Mouse (Mus musculus): ENCODE measurements around the gene Card9. TPM values are rescaled to one million over a fixed set of nuclear protein-coding genes. Genes with fewer than 3 reads are reported as not detected.

Gene Card9
- polyA plus RNA-seq, 1 experiment from 2014 or later, result 1.1 TPM

DNA sequence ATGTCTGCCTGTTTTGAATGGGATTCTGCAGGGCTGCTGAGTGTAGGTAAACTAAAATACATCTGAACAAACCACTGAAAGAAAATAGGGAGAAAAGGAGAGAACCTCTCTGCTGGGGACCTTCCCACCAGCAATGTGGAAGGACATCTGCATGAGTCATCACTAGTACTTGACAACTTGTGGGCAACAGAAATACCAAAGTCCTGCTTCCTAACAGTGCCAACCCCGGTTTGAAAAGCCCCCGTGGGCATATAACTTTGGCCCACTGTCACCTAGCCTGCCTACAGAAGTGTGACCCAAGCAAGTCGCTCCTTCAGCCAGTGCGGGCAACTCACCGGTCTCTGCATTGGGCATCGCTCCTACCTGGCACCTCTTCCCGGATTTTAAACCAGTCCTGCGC, 11.7 kb upstream of the Card9 start:
- WGBS, result 96% methylated on average over 8 of the region's 8 CpGs
- no peak overlapping the region for H3K4me2 ChIP-seq (ENCODE audit: low read length)
- no peak for ATAC-seq (replicated peaks; ENCODE audit: low FRiP score, low TSS enrichment, low read depth)
- no peaks in the 10 kb centered on the region for H3K4me1 ChIP-seq (replicated peaks; ENCODE audit: control insufficient read depth, insufficient read depth, low read length)
- H3K4me3 ChIP-seq (ENCODE audit: low read depth, low read length), result no peak overlapping the region
- H3K9me3 ChIP-seq (ENCODE audit: control insufficient read depth, low read length), result no peaks in the 10 kb centered on the region
- H3K27me3 ChIP-seq (replicated peaks; ENCODE audit: control insufficient read depth, insufficient read depth, low read length), result no peaks in the 10 kb centered on the region
- no peak for DNase-seq (ENCODE audit: low spot score)
- H3K36me3 ChIP-seq (ENCODE audit: control insufficient read depth, insufficient read depth, low read length), result peaks cover 95% of the 10 kb centered on the region
- H3K27ac ChIP-seq (ENCODE audit: low read depth), result no peak overlapping the region
- no peak overlapping the region for H3K9ac ChIP-seq (ENCODE audit: low read length)

DNA sequence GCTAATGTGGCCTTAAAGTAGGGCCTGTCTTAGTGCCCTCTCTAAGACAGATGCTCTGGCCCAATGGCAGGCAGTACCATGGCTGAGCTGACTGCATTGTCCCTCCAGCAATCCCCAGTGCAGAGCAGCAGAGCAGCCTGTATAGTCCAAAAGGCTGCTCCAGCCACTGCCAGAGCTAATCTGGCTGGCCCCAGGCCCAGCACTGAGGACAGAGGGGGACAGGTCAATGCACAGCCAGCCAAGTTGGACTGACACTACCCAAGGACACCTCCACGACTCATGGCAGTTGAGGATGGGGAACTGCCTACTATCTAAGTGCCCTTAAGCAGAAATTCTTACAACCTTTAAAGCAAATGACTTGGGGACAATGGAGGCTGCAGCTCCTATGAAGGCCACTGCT, 7.9 kb upstream of the Card9 start:
- H3K27me3 ChIP-seq (replicated peaks; ENCODE audit: control insufficient read depth, insufficient read depth, low read length), result no peaks in the 10 kb centered on the region
- H3K9me3 ChIP-seq (ENCODE audit: control insufficient read depth, low read length), result no peaks in the 10 kb centered on the region
- no peak overlapping the region for H3K4me2 ChIP-seq (ENCODE audit: low read length)
- ATAC-seq (replicated peaks; ENCODE audit: low FRiP score, low TSS enrichment, low read depth) (no peak), DNase-seq (ENCODE audit: low spot score) (no peak)
- H3K4me3 ChIP-seq (ENCODE audit: low read depth, low read length), result no peak overlapping the region
- 95% methylated on average over 1 of the region's 1 CpGs for WGBS
- H3K9ac ChIP-seq (ENCODE audit: low read length), result no peak overlapping the region
- no peaks in the 10 kb centered on the region for H3K4me1 ChIP-seq (replicated peaks; ENCODE audit: control insufficient read depth, insufficient read depth, low read length)
- no peak overlapping the region for H3K27ac ChIP-seq (ENCODE audit: low read depth)
- peaks cover 94% of the 10 kb centered on the region for H3K36me3 ChIP-seq (ENCODE audit: control insufficient read depth, insufficient read depth, low read length)

DNA sequence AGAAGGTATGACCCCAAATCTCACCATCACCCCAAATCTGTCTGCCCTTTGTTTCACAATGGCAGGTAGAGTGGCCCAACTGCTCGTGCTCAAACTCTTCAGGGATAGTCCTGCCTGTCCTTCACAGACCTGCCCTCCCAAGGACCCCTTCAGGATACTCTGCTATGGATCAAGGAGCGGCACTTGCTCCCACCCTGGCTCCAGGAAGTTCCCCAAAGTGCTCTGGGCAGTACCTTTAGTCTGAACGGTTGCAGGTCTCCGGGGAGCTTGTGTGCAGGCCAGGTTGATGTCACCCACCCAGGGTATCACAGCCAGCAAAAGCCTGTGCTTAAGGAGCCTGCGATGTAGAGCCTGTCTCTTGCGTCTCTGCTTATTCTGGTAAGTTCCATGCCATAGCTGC, 7.2 kb upstream of the Card9 start:
- 89% methylated on average over 6 of the region's 6 CpGs for WGBS
- H3K27ac ChIP-seq (ENCODE audit: low read depth), result no peak overlapping the region
- no peak overlapping the region for H3K4me2 ChIP-seq (ENCODE audit: low read length)
- DNase-seq (ENCODE audit: low spot score), result no peak
- H3K9me3 ChIP-seq (ENCODE audit: control insufficient read depth, low read length), result no peaks in the 10 kb centered on the region
- no peak for ATAC-seq (replicated peaks; ENCODE audit: low FRiP score, low TSS enrichment, low read depth)
- H3K27me3 ChIP-seq (replicated peaks; ENCODE audit: control insufficient read depth, insufficient read depth, low read length), result no peaks in the 10 kb centered on the region
- H3K9ac ChIP-seq (ENCODE audit: low read length), result no peak overlapping the region
- H3K36me3 ChIP-seq (ENCODE audit: control insufficient read depth, insufficient read depth, low read length), result peaks cover 87% of the 10 kb centered on the region
- H3K4me1 ChIP-seq (replicated peaks; ENCODE audit: control insufficient read depth, insufficient read depth, low read length), result no peaks in the 10 kb centered on the region
- H3K4me3 ChIP-seq (ENCODE audit: low read depth, low read length), result no peak overlapping the region

DNA sequence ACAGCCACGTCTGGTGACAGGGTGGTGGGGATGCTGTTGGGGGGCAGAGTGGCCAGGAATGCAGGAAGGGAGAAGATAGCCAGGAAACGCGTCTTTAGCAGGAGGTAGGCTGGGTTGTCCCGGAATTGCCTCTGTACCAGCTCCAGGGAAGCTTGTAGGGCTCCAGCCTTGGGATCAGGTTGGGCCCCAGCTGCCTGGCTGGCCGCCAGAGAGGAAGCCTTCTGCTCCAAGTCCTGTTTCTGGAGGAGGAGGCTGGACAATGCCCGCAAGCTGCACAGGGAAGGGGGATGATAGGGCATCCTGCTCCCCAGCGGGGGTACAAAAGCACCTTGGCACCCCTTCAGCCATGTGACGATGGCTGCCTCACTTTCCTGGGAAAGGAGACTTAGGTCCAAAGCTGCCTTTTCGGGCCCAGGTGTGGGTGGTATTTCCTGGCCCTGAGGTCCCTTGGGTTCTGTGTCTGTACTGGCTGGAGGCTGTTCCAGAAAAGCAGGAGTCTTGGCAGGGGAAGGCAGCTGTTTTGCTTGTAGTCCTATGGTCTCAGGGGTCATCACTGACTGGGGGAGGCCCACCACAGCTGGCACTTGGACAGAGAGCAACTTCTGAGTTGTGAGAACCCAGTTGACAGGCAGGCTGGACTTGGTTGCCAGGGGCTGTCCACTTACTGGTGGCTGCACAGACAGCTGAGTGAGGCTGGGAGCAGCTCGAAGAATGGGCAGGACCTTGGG, 4.2 kb upstream of the Card9 start:
- no peak overlapping the region for H3K4me3 ChIP-seq (ENCODE audit: low read depth, low read length)
- peaks cover 60% of the 10 kb centered on the region for H3K36me3 ChIP-seq (ENCODE audit: control insufficient read depth, insufficient read depth, low read length)
- ATAC-seq (replicated peaks; ENCODE audit: low FRiP score, low TSS enrichment, low read depth), result no peak
- H3K9me3 ChIP-seq (ENCODE audit: control insufficient read depth, low read length), result no peaks in the 10 kb centered on the region
- no peak for DNase-seq (ENCODE audit: low spot score)
- whole genome bisulfite sequencing, result 80% methylated on average over 10 of the region's 10 CpGs
- H3K4me1 ChIP-seq (replicated peaks; ENCODE audit: control insufficient read depth, insufficient read depth, low read length), result no peaks in the 10 kb centered on the region
- no peak overlapping the region for H3K27ac ChIP-seq (ENCODE audit: low read depth)
- no peak overlapping the region for H3K9ac ChIP-seq (ENCODE audit: low read length)
- no peak overlapping the region for H3K4me2 ChIP-seq (ENCODE audit: low read length)
- H3K27me3 ChIP-seq (replicated peaks; ENCODE audit: control insufficient read depth, insufficient read depth, low read length), result no peaks in the 10 kb centered on the region

DNA sequence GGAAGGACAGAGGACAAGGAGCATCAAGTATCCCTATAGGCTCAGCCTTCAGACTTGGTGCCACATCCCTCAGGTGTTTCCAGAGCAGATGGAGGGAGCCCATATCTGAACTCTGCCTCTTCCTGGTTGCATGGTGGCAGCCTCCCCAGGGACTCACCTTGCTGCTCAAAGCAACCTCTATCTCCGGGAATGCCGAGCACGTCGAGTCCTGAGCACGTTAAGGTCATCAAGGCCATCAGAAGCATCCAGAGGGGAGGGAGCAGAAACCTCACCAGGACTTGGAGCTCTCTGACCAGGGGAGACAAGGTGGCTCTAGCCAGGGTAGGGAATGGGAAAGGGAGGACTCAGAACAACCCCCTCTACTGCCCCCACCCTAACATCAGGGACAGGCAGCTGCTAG, 2.8 kb upstream of the Card9 start:
- DNase-seq (ENCODE audit: low spot score) (no peak), ATAC-seq (replicated peaks; ENCODE audit: low FRiP score, low TSS enrichment, low read depth) (no peak)
- H3K9ac ChIP-seq (ENCODE audit: low read length), result no peak overlapping the region
- H3K36me3 ChIP-seq (ENCODE audit: control insufficient read depth, insufficient read depth, low read length), result peaks cover 46% of the 10 kb centered on the region
- H3K4me1 ChIP-seq (replicated peaks; ENCODE audit: control insufficient read depth, insufficient read depth, low read length), result no peaks in the 10 kb centered on the region
- H3K27ac ChIP-seq (ENCODE audit: low read depth), result no peak overlapping the region
- H3K9me3 ChIP-seq (ENCODE audit: control insufficient read depth, low read length), result no peaks in the 10 kb centered on the region
- no peak overlapping the region for H3K4me3 ChIP-seq (ENCODE audit: low read depth, low read length)
- 79% methylated on average over 5 of the region's 5 CpGs for WGBS
- no peaks in the 10 kb centered on the region for H3K27me3 ChIP-seq (replicated peaks; ENCODE audit: control insufficient read depth, insufficient read depth, low read length)
- no peak overlapping the region for H3K4me2 ChIP-seq (ENCODE audit: low read length)

DNA sequence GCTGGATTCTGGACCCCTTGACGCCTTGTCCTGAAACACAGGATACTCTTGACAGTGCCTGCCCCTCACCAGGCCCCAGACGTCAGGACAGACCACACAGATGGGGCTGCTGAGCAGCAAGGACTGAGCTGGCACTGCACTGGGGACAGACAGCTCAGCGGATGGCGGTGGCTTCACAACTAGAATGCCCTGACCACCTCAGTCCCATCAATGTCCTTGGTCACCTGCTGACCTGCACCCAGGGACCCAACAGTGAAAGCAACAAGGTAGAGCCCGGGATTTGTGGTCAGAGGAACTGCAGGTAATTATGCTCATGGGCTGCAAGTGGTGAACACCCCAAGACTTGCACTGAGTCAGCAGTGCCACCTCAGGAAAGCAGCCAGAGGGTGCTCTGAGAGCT, 2.3 kb upstream of the Card9 start:
- Histone ChIP-seq H3K36me3 (ENCODE audit: control insufficient read depth, insufficient read depth, low read length) (peaks cover 41% of the 10 kb centered on the region), H3K27me3 (replicated peaks; ENCODE audit: control insufficient read depth, insufficient read depth, low read length) (no peaks in the 10 kb centered on the region), H3K9ac (ENCODE audit: low read length) (no peak overlapping the region), H3K4me3 (ENCODE audit: low read depth, low read length) (no peak overlapping the region), H3K4me1 (replicated peaks; ENCODE audit: control insufficient read depth, insufficient read depth, low read length) (no peaks in the 10 kb centered on the region), H3K27ac (ENCODE audit: low read depth) (no peak overlapping the region), H3K9me3 (ENCODE audit: control insufficient read depth, low read length) (no peaks in the 10 kb centered on the region), H3K4me2 (ENCODE audit: low read length) (no peak overlapping the region)
- DNase-seq (ENCODE audit: low spot score), result no peak
- 85% methylated on average over 5 of the region's 5 CpGs for WGBS
- ATAC-seq (replicated peaks; ENCODE audit: low FRiP score, low TSS enrichment, low read depth), result no peak

DNA sequence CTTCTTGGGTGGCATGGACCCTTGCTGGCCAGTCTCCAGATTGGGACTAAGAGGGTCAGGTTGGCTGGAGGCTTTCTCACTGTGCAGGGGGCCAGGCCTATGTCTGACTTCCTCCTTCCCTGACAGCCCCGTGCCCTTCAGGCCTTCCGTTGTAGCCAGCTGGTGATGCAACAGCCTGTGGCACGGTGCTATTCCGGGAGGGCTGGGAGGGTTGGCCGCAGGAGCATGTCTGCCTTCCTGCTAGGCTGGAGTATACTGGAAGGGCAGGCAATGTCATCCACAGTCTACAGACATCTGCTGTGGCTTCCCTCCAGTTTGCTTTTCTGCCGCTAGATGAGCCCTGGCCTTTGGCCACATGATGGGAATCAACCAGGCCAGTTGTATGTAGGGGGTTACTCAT, 735 bp downstream of the Card9 start:
- H3K4me3 ChIP-seq (ENCODE audit: low read depth, low read length), result no peak overlapping the region
- no peaks in the 10 kb centered on the region for H3K4me1 ChIP-seq (replicated peaks; ENCODE audit: control insufficient read depth, insufficient read depth, low read length)
- peaks cover 11% of the 10 kb centered on the region for H3K36me3 ChIP-seq (ENCODE audit: control insufficient read depth, insufficient read depth, low read length)
- no peaks in the 10 kb centered on the region for H3K27me3 ChIP-seq (replicated peaks; ENCODE audit: control insufficient read depth, insufficient read depth, low read length)
- H3K9ac ChIP-seq (ENCODE audit: low read length), result no peak overlapping the region
- no peak overlapping the region for H3K27ac ChIP-seq (ENCODE audit: low read depth)
- H3K4me2 ChIP-seq (ENCODE audit: low read length), result no peak overlapping the region
- 89% methylated on average over 6 of the region's 6 CpGs for WGBS
- DNase-seq (ENCODE audit: low spot score) (no peak), ATAC-seq (replicated peaks; ENCODE audit: low FRiP score, low TSS enrichment, low read depth) (no peak)
- H3K9me3 ChIP-seq (ENCODE audit: control insufficient read depth, low read length), result no peaks in the 10 kb centered on the region

DNA sequence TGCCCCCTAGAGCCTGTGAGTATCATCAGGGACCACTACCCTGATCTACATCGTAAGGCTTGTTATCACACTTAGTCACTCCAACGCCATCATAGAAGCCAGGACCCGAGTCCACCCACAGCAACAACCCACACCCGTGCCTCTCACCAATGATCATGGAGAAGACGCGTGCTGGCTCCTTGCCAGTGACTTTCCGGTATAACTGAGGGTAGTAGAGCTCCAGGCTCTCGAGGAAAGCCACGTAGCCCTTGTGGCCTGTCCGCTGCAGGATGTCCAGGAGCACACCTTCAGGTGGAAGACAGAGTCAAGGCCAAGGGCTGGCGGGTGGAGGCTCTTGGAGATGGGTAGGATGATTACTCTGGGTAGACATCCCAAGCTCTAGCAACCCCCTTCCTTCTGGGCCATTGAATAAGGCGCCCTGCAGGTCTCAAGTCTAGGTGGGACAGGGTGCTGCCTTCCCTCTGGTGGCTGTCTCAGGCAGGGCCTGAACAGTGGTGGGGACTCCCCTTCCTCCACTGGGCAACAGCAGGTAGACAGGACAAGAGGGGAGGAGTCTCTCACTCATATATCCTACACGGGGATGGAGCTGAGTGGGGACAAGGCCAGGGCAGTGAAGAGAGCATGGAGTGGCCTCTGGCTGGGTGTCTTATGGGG, 1.9 kb downstream of the Card9 start:
- WGBS, result 84% methylated on average over 13 of the region's 13 CpGs
- peaks cover under 1% of the 10 kb centered on the region; the same call in 1 of the 2 replicates for H3K36me3 ChIP-seq (ENCODE audit: control insufficient read depth, insufficient read depth, low read length)
- H3K4me2 ChIP-seq (ENCODE audit: low read length), result no peak overlapping the region
- no peaks in the 10 kb centered on the region for H3K9me3 ChIP-seq (ENCODE audit: control insufficient read depth, low read length)
- no peaks in the 10 kb centered on the region for H3K4me1 ChIP-seq (replicated peaks; ENCODE audit: control insufficient read depth, insufficient read depth, low read length)
- DNase-seq (ENCODE audit: low spot score) (no peak), ATAC-seq (replicated peaks; ENCODE audit: low FRiP score, low TSS enrichment, low read depth) (no peak)
- H3K27ac ChIP-seq (ENCODE audit: low read depth), result no peak overlapping the region
- H3K9ac ChIP-seq (ENCODE audit: low read length), result no peak overlapping the region
- no peak overlapping the region for H3K4me3 ChIP-seq (ENCODE audit: low read depth, low read length)
- no peaks in the 10 kb centered on the region for H3K27me3 ChIP-seq (replicated peaks; ENCODE audit: control insufficient read depth, insufficient read depth, low read length)

DNA sequence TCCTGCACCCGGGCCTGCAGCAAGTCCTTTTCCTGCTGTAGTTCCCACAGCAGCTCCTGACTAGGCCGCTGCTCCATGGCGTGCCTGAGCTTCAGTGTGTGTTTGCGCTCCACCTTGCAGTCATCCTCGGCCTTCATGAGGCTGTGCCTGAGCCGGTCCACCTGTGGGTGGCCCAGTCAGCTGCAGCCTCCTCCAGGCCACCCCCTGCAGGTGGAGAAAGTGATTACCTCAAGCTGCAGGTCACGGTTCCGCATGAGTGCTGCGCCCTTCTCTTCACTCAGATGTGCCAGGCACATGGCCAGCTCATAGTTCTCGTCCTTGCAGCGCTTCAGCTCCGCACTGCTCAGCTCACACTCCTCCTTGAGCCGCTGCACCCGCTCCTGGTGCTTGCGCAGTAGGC, 3.2 kb downstream of the Card9 start:
- ATAC-seq (replicated peaks; ENCODE audit: low FRiP score, low TSS enrichment, low read depth), result no peak
- H3K27ac ChIP-seq (ENCODE audit: low read depth), result no peak overlapping the region
- H3K4me3 ChIP-seq (ENCODE audit: low read depth, low read length), result no peak overlapping the region
- H3K4me1 ChIP-seq (replicated peaks; ENCODE audit: control insufficient read depth, insufficient read depth, low read length), result peaks cover 5% of the 10 kb centered on the region
- 52% methylated on average over 15 of the region's 15 CpGs for WGBS
- no peak for DNase-seq (ENCODE audit: low spot score)
- no peaks in the 10 kb centered on the region for H3K9me3 ChIP-seq (ENCODE audit: control insufficient read depth, low read length)
- H3K9ac ChIP-seq (ENCODE audit: low read length), result no peak overlapping the region
- H3K36me3 ChIP-seq (ENCODE audit: control insufficient read depth, insufficient read depth, low read length), result no peaks in the 10 kb centered on the region
- H3K27me3 ChIP-seq (replicated peaks; ENCODE audit: control insufficient read depth, insufficient read depth, low read length), result no peaks in the 10 kb centered on the region
- H3K4me2 ChIP-seq (ENCODE audit: low read length), result no peak overlapping the region

Data from intestine, embryonic 14.5 days (tissue).